Mouse (Mus musculus) forebrain, postnatal 0 days (tissue): ENCODE measurements around the gene Ccl17. TPM values are rescaled to one million over a fixed set of nuclear protein-coding genes. Genes with fewer than 3 reads are reported as not detected.

Experiments
- ATAC-seq: fragments of 200-750 bp; cut with Nextera tagmentation; 2 replicates; pipeline ENCODE4 v1.8.0; 2017; ENCODE audit warnings: mild to moderate bottlenecking, moderate library complexity
- DNase-seq: peaks from one replicate; pipeline ENCODE4 v3.0.0-alpha.2; 2015
- H3K27ac ChIP-seq: fragments of 300-500 bp; sonication (generic); 2 replicates; pipeline ENCODE4 v1.5.1; 2014; ENCODE audit warnings: low read depth, mild to moderate bottlenecking, antibody characterized with exemption, low read length, moderate library complexity, mixed read lengths
- H3K27me3 ChIP-seq: fragments of 300-500 bp; sonication (generic); 2 replicates; pipeline ENCODE4 v1.6.1; 2014; ENCODE audit warnings: mild to moderate bottlenecking, low read length, mixed read lengths; ENCODE audit not compliant: insufficient read depth
- H3K36me3 ChIP-seq: fragments of 300-500 bp; sonication (generic); 2 replicates; pipeline ENCODE4 v1.6.1; 2014; ENCODE audit warnings: mild to moderate bottlenecking, moderate library complexity; ENCODE audit not compliant: insufficient read depth
- H3K4me1 ChIP-seq: fragments of 300-500 bp; sonication (generic); 2 replicates; pipeline ENCODE4 v1.6.1; 2014; ENCODE audit warnings: antibody characterized with exemption; ENCODE audit not compliant: insufficient read depth
- H3K4me2 ChIP-seq: fragments of 300-500 bp; sonication (generic); 2 replicates; pipeline ENCODE4 v1.6.1; 2014; ENCODE audit warnings: low read depth, mild to moderate bottlenecking, moderate library complexity
- H3K4me3 ChIP-seq: fragments of 300-500 bp; sonication (generic); 2 replicates; pipeline ENCODE4 v1.5.1; 2014; ENCODE audit warnings: low read depth, low read length, mixed read lengths
- H3K9ac ChIP-seq: fragments of 300-500 bp; sonication (generic); 2 replicates; pipeline ENCODE4 v1.6.1; 2014; ENCODE audit warnings: mild to moderate bottlenecking
- H3K9me3 ChIP-seq: fragments of 300-500 bp; sonication (generic); 2 replicates; pipeline ENCODE4 v1.6.1; 2016; ENCODE audit warnings: low read length
- CTCF ChIP-seq: sonication (generic); IDR thresholded peaks from 2 replicates; pipeline ENCODE4 v1.5.1; 2016; ENCODE audit warnings: antibody characterized with exemption, control low read depth, low read depth
- WGBS: fragments of 180-500 bp; shearing (Covaris S2); extraction: QIAGEN DNeasy Blood & Tissue Kit; methylation state at CpG from one replicate; pipeline ENCODE4 v1.1.7; 2014; 5-methylcytosine and 5-hydroxymethylcytosine counted together
- polyA plus RNA-seq: library from polyadenylated mRNA; unstranded; fragments of >200 nt; fragmentation: Nextera tagmentation; extraction: Ambion mirVana; gene quantifications from 2 replicates; pipeline ENCODE4 v1.2.1, GENCODE M21; 2015
- total RNA-seq: library from RNA; depleted of rRNA; stranded (reverse); fragments of >200 nt; gene quantifications from 2 replicates; pipeline ENCODE4 v1.2.3, GENCODE M21; 2014

Gene Ccl17
- total and polyA plus RNA-seq, 2 experiments from 2014 or later = 5.0 TPM; not detected in 1

DNA sequence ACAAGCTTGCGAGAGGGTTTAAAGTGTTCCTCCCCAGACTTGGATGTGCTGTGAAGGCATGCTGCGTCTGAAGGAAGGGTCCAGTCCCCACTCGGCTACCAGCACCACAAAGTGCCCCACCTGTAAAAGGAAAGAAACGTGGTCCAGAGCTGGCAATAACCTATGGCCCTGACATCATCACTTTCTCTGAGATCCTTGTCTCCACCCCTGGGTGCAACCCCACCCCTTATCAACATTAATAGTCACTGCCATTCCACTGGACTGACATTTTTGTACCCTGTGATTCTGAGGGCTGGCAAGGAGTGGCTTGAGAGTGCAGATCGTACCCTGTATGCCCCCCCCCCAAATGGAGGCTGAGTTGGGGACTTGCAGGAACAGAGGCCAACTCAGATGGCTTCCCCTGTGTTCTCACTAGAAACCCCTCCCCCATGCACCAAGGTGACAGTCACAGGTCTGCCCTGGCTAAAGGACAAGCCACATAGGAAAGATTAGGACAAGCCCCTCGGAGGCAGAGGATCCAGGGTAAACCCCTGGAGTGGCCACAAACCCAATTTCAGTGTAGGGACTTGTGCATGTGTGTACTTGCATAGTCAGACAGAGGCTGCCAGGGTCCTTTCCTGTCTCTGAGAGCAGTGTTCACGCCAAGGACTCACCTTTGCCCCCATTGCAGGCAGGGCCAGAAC, 29.0 kb upstream of the Ccl17 start:
- no peak for TF ChIP-seq CTCF
- Histone ChIP-seq H3K4me2 (no peak overlapping the region), H3K27me3 (no peaks in the 10 kb centered on the region), H3K4me3 (no peak overlapping the region), H3K36me3 (peaks cover 5% of the 10 kb centered on the region; the same call in 1 of the 2 replicates), H3K9me3 (no peaks in the 10 kb centered on the region), H3K9ac (no peak overlapping the region), H3K4me1 (no peaks in the 10 kb centered on the region), H3K27ac (no peak overlapping the region)
- no peak for ATAC-seq
- no peak for DNase-seq
- 63% methylated on average over 7 of the region's 7 CpGs for WGBS

DNA sequence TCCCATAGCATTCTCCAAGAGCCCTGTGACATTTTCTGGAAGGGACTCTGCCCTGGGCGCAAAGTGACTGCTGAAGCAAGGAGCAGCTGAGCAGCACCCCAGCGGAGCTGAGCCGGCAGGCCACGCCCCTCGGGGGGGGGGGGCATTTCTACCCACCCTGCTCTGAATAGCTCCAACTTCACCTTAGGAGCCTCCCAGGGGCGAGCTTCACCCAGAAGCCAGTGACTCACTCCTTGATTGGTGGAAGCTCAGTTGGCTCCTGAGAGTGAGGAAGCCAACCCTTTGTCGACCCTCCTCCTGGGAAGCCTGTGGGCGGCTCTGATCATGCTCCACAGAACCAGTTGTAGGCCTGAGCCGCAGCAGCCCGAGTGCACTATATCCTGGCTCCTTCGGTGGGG, 28.4 kb upstream of the Ccl17 start:
- ATAC-seq (no peak; the same call in 1 of the 2 replicates), DNase-seq (no peak)
- peaks cover 5% of the 10 kb centered on the region; the same call in 1 of the 2 replicates for H3K36me3 ChIP-seq
- no peak for TF ChIP-seq CTCF
- H3K9me3 ChIP-seq = no peaks in the 10 kb centered on the region
- H3K4me3 ChIP-seq = no peak overlapping the region
- H3K4me1 ChIP-seq = no peaks in the 10 kb centered on the region
- H3K9ac ChIP-seq = no peak overlapping the region
- H3K4me2 ChIP-seq = no peak overlapping the region
- H3K27me3 ChIP-seq = no peaks in the 10 kb centered on the region
- H3K27ac ChIP-seq = no peak overlapping the region
- 15% methylated on average over 11 of the region's 11 CpGs for WGBS

GRCm38 (mm10) chr8:94783890-94784289, 26.4 kb upstream of the Ccl17 start:
- Histone ChIP-seq H3K9me3 (no peaks in the 10 kb centered on the region), H3K27me3 (no peaks in the 10 kb centered on the region), H3K4me1 (no peaks in the 10 kb centered on the region), H3K27ac (no peak overlapping the region), H3K36me3 (peaks cover 5% of the 10 kb centered on the region; the same call in 1 of the 2 replicates), H3K4me3 (no peak overlapping the region), H3K4me2 (no peak overlapping the region), H3K9ac (no peak overlapping the region)
- TF ChIP-seq CTCF = no peak
- WGBS = 84% methylated on average over 4 of the region's 4 CpGs
- no peak for DNase-seq
- ATAC-seq = no peak

DNA sequence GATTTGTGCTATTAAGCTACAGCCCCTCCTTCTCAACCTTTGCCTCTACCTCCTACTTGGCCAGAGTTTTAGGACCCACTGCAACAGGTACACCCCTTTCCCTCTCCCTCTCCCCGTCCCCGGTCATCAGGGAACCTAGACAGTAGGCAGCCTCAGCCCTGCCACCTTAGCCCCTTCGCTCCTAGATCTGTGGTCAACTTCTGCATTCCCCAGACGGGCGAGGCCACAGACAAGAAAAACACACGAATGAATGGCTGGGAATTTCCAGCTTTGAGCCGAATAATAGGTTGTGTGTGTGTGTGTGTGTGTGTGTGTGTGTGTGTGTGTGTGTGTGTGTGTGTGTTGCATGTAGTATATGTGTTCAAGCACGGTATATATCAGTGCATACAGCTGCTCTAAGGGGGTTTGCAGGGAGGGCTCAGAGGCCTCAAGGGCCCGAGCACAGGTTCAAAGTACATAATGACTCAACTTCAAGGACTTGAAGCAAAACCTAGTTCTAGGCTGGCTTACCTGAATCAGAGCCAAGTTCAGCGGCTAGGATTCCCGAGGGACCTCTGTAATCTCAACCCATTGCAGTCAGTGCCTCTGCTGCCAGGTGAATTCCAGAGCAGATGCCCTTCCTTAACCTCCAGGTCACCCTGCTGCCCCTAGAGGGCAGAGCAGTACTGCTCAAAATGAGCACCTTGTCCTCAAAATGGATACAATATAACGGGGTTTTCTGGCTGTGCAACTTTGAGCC, 24.8 kb upstream of the Ccl17 start:
- H3K27me3 ChIP-seq = no peaks in the 10 kb centered on the region
- no peak overlapping the region for H3K27ac ChIP-seq
- H3K9me3 ChIP-seq = no peaks in the 10 kb centered on the region
- 67% methylated on average over 12 of the region's 12 CpGs for WGBS
- H3K4me2 ChIP-seq = no peak overlapping the region
- H3K4me3 ChIP-seq = no peak overlapping the region
- ATAC-seq = no peak
- H3K36me3 ChIP-seq = no peaks in the 10 kb centered on the region
- no peaks in the 10 kb centered on the region for H3K4me1 ChIP-seq
- no peak for DNase-seq
- peak; percentile 36 for TF ChIP-seq CTCF
- no peak overlapping the region for H3K9ac ChIP-seq

GRCm38 (mm10) chr8:94785995-94786595, 24.2 kb upstream of the Ccl17 start:
- no peak for TF ChIP-seq CTCF
- H3K4me3 ChIP-seq = no peak overlapping the region
- 67% methylated on average over 6 of the region's 6 CpGs for WGBS
- no peaks in the 10 kb centered on the region for H3K4me1 ChIP-seq
- H3K27ac ChIP-seq = no peak overlapping the region
- no peak for ATAC-seq
- H3K4me2 ChIP-seq = no peak overlapping the region
- DNase-seq = no peak
- no peaks in the 10 kb centered on the region for H3K27me3 ChIP-seq
- H3K9ac ChIP-seq = no peak overlapping the region
- no peaks in the 10 kb centered on the region for H3K9me3 ChIP-seq
- H3K36me3 ChIP-seq = no peaks in the 10 kb centered on the region

DNA sequence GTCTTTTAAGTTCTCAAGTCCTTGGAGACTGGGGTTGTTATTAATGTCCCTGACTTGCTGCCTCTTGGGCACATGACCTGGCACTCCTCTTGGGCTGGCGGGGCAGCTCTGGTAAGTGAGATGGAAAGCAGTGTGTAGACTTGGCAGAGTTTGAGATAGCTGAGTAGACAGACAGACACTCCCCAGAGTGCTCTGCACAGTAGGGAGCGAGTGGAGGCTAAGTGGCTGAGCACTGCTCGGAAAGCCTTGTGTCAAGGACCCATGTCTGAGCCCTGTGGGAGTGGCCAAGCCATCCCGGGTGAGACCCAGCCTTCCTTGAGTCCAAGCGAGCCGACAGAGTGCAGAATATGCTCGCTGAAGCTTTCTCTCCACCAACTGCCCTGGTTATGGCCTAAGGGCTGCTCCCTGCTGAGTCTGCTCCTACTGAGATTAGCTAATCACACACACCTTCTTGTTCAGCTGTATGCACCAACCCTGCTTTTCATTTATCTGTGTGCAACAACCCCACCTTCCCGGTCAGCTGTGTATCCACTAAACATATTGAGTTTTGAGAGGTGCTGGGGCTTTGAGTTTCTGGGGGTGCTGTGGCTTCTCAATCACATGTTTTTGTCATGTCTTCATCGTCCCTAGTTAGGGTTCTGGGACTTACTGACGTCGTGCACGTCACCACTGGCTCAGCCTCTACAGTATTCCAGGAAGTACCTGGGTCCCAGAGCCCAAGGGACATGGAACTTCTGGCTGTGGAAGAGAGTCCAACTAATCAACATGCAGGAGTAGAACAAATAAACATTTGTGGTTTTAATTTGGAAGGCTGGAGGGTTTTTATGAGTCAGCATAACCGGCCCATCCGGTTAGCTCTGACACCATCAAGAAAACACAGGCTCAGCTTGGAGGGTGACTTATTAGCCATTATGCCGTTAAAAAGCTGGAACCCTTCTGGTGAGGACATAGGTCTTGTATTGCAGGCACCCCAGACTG, 22.4 kb upstream of the Ccl17 start:
- no peaks in the 10 kb centered on the region for H3K36me3 ChIP-seq
- H3K9me3 ChIP-seq = no peaks in the 10 kb centered on the region
- WGBS = 66% methylated on average over 15 of the region's 15 CpGs
- H3K27ac ChIP-seq = no peak overlapping the region
- no peak overlapping the region for H3K4me2 ChIP-seq
- DNase-seq (no peak), ATAC-seq (no peak)
- TF ChIP-seq CTCF = no peak
- H3K9ac ChIP-seq = no peak overlapping the region
- H3K4me1 ChIP-seq = no peaks in the 10 kb centered on the region
- H3K27me3 ChIP-seq = no peaks in the 10 kb centered on the region
- no peak overlapping the region for H3K4me3 ChIP-seq
